14 mouse cellular contexts compared by ENCODE assay signal in genomic region chr7:105373509-105373908, GRCm38 (mm10). TPM values are rescaled to one million over a fixed set of nuclear protein-coding genes. Genes with fewer than 3 reads are reported as not detected.
DNase-seq lines count a peak whose midpoint lies in the region; ATAC-seq and TF ChIP-seq lines count a peak whose summit lies in the region.
"Had no signal": no experiment of that assay in that cellular context is flagged by ENCODE, and none has a peak within 500 bp of the region (broad histone marks: within the 10 kb centered on the region; RNA-seq: fewer than 3 reads in every experiment).

No protein-coding gene starts in this region.

- no peaks in the 10 kb centered on the region for H3K9me3 ChIP-seq in midbrain, embryonic 11.5 days (ENCODE audit: control insufficient read depth, low read length)
- H3K9me3 ChIP-seq in forebrain, embryonic 14.5 days (replicated peaks; ENCODE audit: control insufficient read depth, low read length) = no peaks in the 10 kb centered on the region

- TF ChIP-seq EP300 in heart, adult 2 months (IDR thresholded peaks at IDR 0.05; ENCODE audit: insufficient read depth, low read depth, low read length) = no peak

- no peak overlapping the region for H3K4me2 ChIP-seq in midbrain, embryonic 11.5 days
- no peak overlapping the region for H3K4me2 ChIP-seq in forebrain, embryonic 14.5 days (ENCODE audit: low read length)

- H3K27ac ChIP-seq in heart, adult 2 months = no peak overlapping the region
- H3K27ac ChIP-seq in midbrain, embryonic 11.5 days (ENCODE audit: low read depth, low read length) = no peak overlapping the region
- no peak overlapping the region for H3K27ac ChIP-seq in forebrain, embryonic 14.5 days (ENCODE audit: low read depth, low read length)
- H3K27ac ChIP-seq: hindbrain, postnatal 0 days; kidney, postnatal 0 days had no signal

- no peaks in the 10 kb centered on the region for H3K79me2 ChIP-seq in heart, adult 2 months (replicated peaks; ENCODE audit: control insufficient read depth, insufficient read depth, low read length)

- intact Hi-C loops in heart, adult 2 months (cut with DNase I) = no loop called here

- H3K36me3 ChIP-seq in heart, adult 2 months (ENCODE audit: control insufficient read depth, insufficient read depth, low read length) = peaks cover 7% of the 10 kb centered on the region; the same call in 1 of the 2 replicates
- H3K36me3 ChIP-seq in midbrain, embryonic 11.5 days (ENCODE audit: control insufficient read depth, insufficient read depth, low read length) = peaks cover 5% of the 10 kb centered on the region; the same call in 1 of the 2 replicates
- H3K36me3 ChIP-seq in forebrain, embryonic 14.5 days (ENCODE audit: control insufficient read depth, insufficient read depth, low read length) = peaks cover 36% of the 10 kb centered on the region

- ATAC-seq in hematopoietic stem cell, adult 5-6 weeks (replicated peaks in 1 of 2; ENCODE audit: insufficient read depth in 1 of 2, low FRiP score in 2 of 2, low TSS enrichment in 1 of 2, low read depth in 1 of 2, poor library complexity in 2 of 2, severe bottlenecking in 2 of 2) = peak; percentile 21 to 22; a peak in 1 of 4 replicates
- ATAC-seq in midbrain, embryonic 11.5 days (ENCODE audit: low FRiP score) = no peak
- ATAC-seq in forebrain, embryonic 14.5 days = no peak
- ATAC-seq in erythroblast, adult 5-6 weeks (replicated peaks; ENCODE audit: low FRiP score, poor library complexity, severe bottlenecking) = no peak
- ATAC-seq: CD4-positive, CD25-positive, alpha-beta regulatory T cell, adult 4 months; hindbrain, postnatal 0 days had no signal

- no peaks in the 10 kb centered on the region for H3K4me1 ChIP-seq in heart, adult 2 months (ENCODE audit: control insufficient read depth, insufficient read depth, low read length)
- H3K4me1 ChIP-seq in midbrain, embryonic 11.5 days (ENCODE audit: control insufficient read depth, insufficient read depth, low read length) = no peaks in the 10 kb centered on the region
- H3K4me1 ChIP-seq in forebrain, embryonic 14.5 days (ENCODE audit: control insufficient read depth, insufficient read depth, low read length) = no peaks in the 10 kb centered on the region

- TF ChIP-seq CTCF in heart, adult 2 months (IDR thresholded peaks at IDR 0.05) = no peak

- no peak overlapping the region for H3K9ac ChIP-seq in heart, adult 2 months (ENCODE audit: low read depth, low read length)
- H3K9ac ChIP-seq in midbrain, embryonic 11.5 days (ENCODE audit: low read length) = no peak overlapping the region
- H3K9ac ChIP-seq in forebrain, embryonic 14.5 days (ENCODE audit: low read length) = no peak overlapping the region

- DNase-seq in cerebellum, postnatal 14 days = peak; percentile 58 to 59
- no peak for DNase-seq in cerebellum, adult 9-11 months
- peak; percentile 65 for DNase-seq in 416B (ENCODE audit: low read depth)
- DNase-seq in heart, adult 2 months = peak; percentile 39 to 71
- DNase-seq in midbrain, embryonic 11.5 days (ENCODE audit: low spot score, missing footprints) = no peak
- DNase-seq in forebrain, embryonic 14.5 days (ENCODE audit: low spot score) = no peak
- DNase-seq: retina, postnatal 1 day had no signal

- H3K27me3 ChIP-seq in heart, adult 2 months (ENCODE audit: control insufficient read depth, insufficient read depth, low read length) = no peaks in the 10 kb centered on the region
- H3K27me3 ChIP-seq in midbrain, embryonic 11.5 days (ENCODE audit: control insufficient read depth, insufficient read depth, low read length) = no peaks in the 10 kb centered on the region
- no peaks in the 10 kb centered on the region for H3K27me3 ChIP-seq in forebrain, embryonic 14.5 days (replicated peaks; ENCODE audit: control insufficient read depth, insufficient read depth, low read length)

- H3K4me3 ChIP-seq in heart, adult 2 months = no peak overlapping the region
- H3K4me3 ChIP-seq in midbrain, embryonic 11.5 days (ENCODE audit: low read depth, low read length) = no peak overlapping the region
- H3K4me3 ChIP-seq in forebrain, embryonic 14.5 days (ENCODE audit: low read depth, low read length) = no peak overlapping the region

- TF ChIP-seq POLR2A in heart, adult 2 months (IDR thresholded peaks at IDR 0.05; ENCODE audit: insufficient read depth, low read depth, low read length) = no peak

- WGBS in heart, adult 2 months = 34% methylated on average over 4 of the region's 4 CpGs
- 92% methylated on average over 4 of the region's 4 CpGs for WGBS in midbrain, embryonic 11.5 days
- WGBS in forebrain, embryonic 14.5 days = 93% methylated on average over 4 of the region's 4 CpGs

RNA-seq across cellular contexts. Expression of gene Gm5901, which starts 1.3 kb away (rescaled TPM):
- total RNA-seq in heart, adult 2 months (2021) = not detected
- 0.12 TPM in 1 of 2 replicates, not detected in the other for polyA plus RNA-seq in heart, adult 2 months (2012; rRNA removed)
- not detected in 2 replicates for total RNA-seq in hematopoietic stem cell, adult 5-6 weeks (2017)
- not detected in 2 replicates for polyA plus RNA-seq in midbrain, embryonic 11.5 days (2014; fragmentation: Nextera tagmentation; extraction: Ambion mirVana)
- polyA plus RNA-seq in forebrain, embryonic 14.5 days (2014; fragmentation: Nextera tagmentation; extraction: Ambion mirVana) = not detected in 2 replicates
- total RNA-seq in erythroblast, adult 5-6 weeks (2015; ENCODE audit: low replicate concordance) = not detected in 2 replicates
- total RNA-seq in erythroblast, adult 5-6 weeks (2017; ENCODE audit: low replicate concordance) = not detected in 2 replicates
- total RNA-seq: hindbrain, postnatal 0 days; left cerebral cortex, postnatal 25 days had no signal
- polyA plus RNA-seq: CD4-positive, CD25-positive, alpha-beta regulatory T cell, adult 4 months; cerebellum, adult 2 months; hindbrain, postnatal 0 days; kidney, postnatal 0 days had no signal

RNA-seq across cellular contexts. Expression of gene Olfr692, which starts 5.5 kb away (rescaled TPM):
- total RNA-seq in heart, adult 2 months (2021) = not detected
- polyA plus RNA-seq in heart, adult 2 months (2012; rRNA removed) = not detected in 2 replicates
- total RNA-seq in hematopoietic stem cell, adult 5-6 weeks (2017) = not detected in 2 replicates
- not detected in 2 replicates for polyA plus RNA-seq in midbrain, embryonic 11.5 days (2014; fragmentation: Nextera tagmentation; extraction: Ambion mirVana)
- not detected in 2 replicates for polyA plus RNA-seq in forebrain, embryonic 14.5 days (2014; fragmentation: Nextera tagmentation; extraction: Ambion mirVana)
- total RNA-seq in erythroblast, adult 5-6 weeks (2015; ENCODE audit: low replicate concordance) = not detected in 2 replicates
- not detected in 2 replicates for total RNA-seq in erythroblast, adult 5-6 weeks (2017; ENCODE audit: low replicate concordance)
- total RNA-seq: hindbrain, postnatal 0 days; left cerebral cortex, postnatal 25 days had no signal
- polyA plus RNA-seq: CD4-positive, CD25-positive, alpha-beta regulatory T cell, adult 4 months; cerebellum, adult 2 months; hindbrain, postnatal 0 days; kidney, postnatal 0 days had no signal

RNA-seq across cellular contexts. Expression of gene Fam160a2, which starts 26.3 kb away (rescaled TPM):
- total RNA-seq in heart, adult 2 months (2021) = 10 to 100 TPM; 16.0 to 16.3 TPM
- 25.4 and 48.2 TPM in 2 replicates for polyA plus RNA-seq in heart, adult 2 months (2012; rRNA removed)
- total RNA-seq in hematopoietic stem cell, adult 5-6 weeks (2017) = 13.2 and 15.8 TPM in 2 replicates
- 25.4 and 30.4 TPM in 2 replicates for polyA plus RNA-seq in midbrain, embryonic 11.5 days (2014; fragmentation: Nextera tagmentation; extraction: Ambion mirVana)
- 30.4 and 39.8 TPM in 2 replicates for polyA plus RNA-seq in forebrain, embryonic 14.5 days (2014; fragmentation: Nextera tagmentation; extraction: Ambion mirVana)
- total RNA-seq in erythroblast, adult 5-6 weeks (2015; ENCODE audit: low replicate concordance) = 15.3 and 23.4 TPM in 2 replicates
- 7.8 and 9.8 TPM in 2 replicates for total RNA-seq in erythroblast, adult 5-6 weeks (2017; ENCODE audit: low replicate concordance)

RNA-seq across cellular contexts. Expression of gene Cnga4, which starts 30.9 kb away (rescaled TPM):
- total RNA-seq in heart, adult 2 months (2021) = not detected
- polyA plus RNA-seq in heart, adult 2 months (2012; rRNA removed) = 0.09 and 0.14 TPM in 2 replicates
- not detected in 2 replicates for total RNA-seq in hematopoietic stem cell, adult 5-6 weeks (2017)
- not detected in 2 replicates for polyA plus RNA-seq in midbrain, embryonic 11.5 days (2014; fragmentation: Nextera tagmentation; extraction: Ambion mirVana)
- polyA plus RNA-seq in forebrain, embryonic 14.5 days (2014; fragmentation: Nextera tagmentation; extraction: Ambion mirVana) = not detected in 2 replicates
- total RNA-seq in erythroblast, adult 5-6 weeks (2015; ENCODE audit: low replicate concordance) = not detected in 2 replicates
- 0.42 TPM in 1 of 2 replicates, not detected in the other for total RNA-seq in erythroblast, adult 5-6 weeks (2017; ENCODE audit: low replicate concordance)
- polyA plus RNA-seq: CD4-positive, CD25-positive, alpha-beta regulatory T cell, adult 4 months; kidney, postnatal 0 days had no signal

RNA-seq across cellular contexts. Expression of gene Olfr691, which starts 31.4 kb away (rescaled TPM):
- total RNA-seq in heart, adult 2 months (2021) = not detected
- 0.15 TPM in 1 of 2 replicates, not detected in the other for polyA plus RNA-seq in heart, adult 2 months (2012; rRNA removed)
- total RNA-seq in hematopoietic stem cell, adult 5-6 weeks (2017) = not detected in 2 replicates
- polyA plus RNA-seq in midbrain, embryonic 11.5 days (2014; fragmentation: Nextera tagmentation; extraction: Ambion mirVana) = 0.07 TPM in 2 replicates
- polyA plus RNA-seq in forebrain, embryonic 14.5 days (2014; fragmentation: Nextera tagmentation; extraction: Ambion mirVana) = not detected in 2 replicates
- total RNA-seq in erythroblast, adult 5-6 weeks (2015; ENCODE audit: low replicate concordance) = not detected in 2 replicates
- total RNA-seq in erythroblast, adult 5-6 weeks (2017; ENCODE audit: low replicate concordance) = not detected in 2 replicates
- polyA plus RNA-seq: CD4-positive, CD25-positive, alpha-beta regulatory T cell, adult 4 months; kidney, postnatal 0 days had no signal

Comparison
In these comparisons a context has a peak if more than half of its experiments do, and no peak if none do; other contexts are left out.
1. DNase-seq: peak in cerebellum, postnatal 14 days (2 of 2), 416B (single experiment) and heart, adult 2 months (2 of 2); none in cerebellum, adult 9-11 months (single experiment), midbrain, embryonic 11.5 days (single experiment) and forebrain, embryonic 14.5 days (single experiment).
2. ATAC-seq: peak in hematopoietic stem cell, adult 5-6 weeks (2 of 2); none in midbrain, embryonic 11.5 days (single experiment), forebrain, embryonic 14.5 days (single experiment) and erythroblast, adult 5-6 weeks (single experiment).